Mouse (Mus musculus) embryo, embryonic 9.5 days (tissue): Measurements from ENCODE around the gene Nmnat3.
A peak's percentile ranks its signal among the peaks of the same experiment; 100 is the strongest.
"Not testable (repeated sequence)": the region's sequence is repeated elsewhere in the genome, so short reads cannot be mapped to it uniquely, and the experiment has no call there.

Experiments
- DNase-seq: peaks from one replicate; pipeline ENCODE4 v3.0.0-alpha.2; 2017; ENCODE audit errors: extremely low spot score

Nmnat3 gene

GRCm38 (mm10) chr9:98287135-98287534 is at the start of gene Nmnat3:
TSS of gene Nmnat3 (plus strand) at chr9:98287435.
- not testable (repeated sequence) for DNase-seq

- DNase-seq, result no peak
Measured at GRCm38 (mm10) chr9:98243481-98243880, 43.8 kb upstream of the Nmnat3 start.

- DNase-seq, result peak; percentile 14
Measured at GRCm38 (mm10) chr9:98244223-98244622, 43.0 kb upstream of the Nmnat3 start.

GRCm38 (mm10) chr9:98245226-98245625 is 42.0 kb upstream of the Nmnat3 start:
- no peak for DNase-seq

GRCm38 (mm10) chr9:98246351-98246750 is 40.9 kb upstream of the Nmnat3 start:
- DNase-seq, result no peak

GRCm38 (mm10) chr9:98260210-98260609 is 27.0 kb upstream of the Nmnat3 start:
- no peak for DNase-seq

GRCm38 (mm10) chr9:98261461-98262011 is 25.7 kb upstream of the Nmnat3 start:
- DNase-seq, result peak; percentile 11

- no peak for DNase-seq
Measured at GRCm38 (mm10) chr9:98264916-98265315, 22.3 kb upstream of the Nmnat3 start.

- no peak for DNase-seq
Measured at GRCm38 (mm10) chr9:98272734-98273133, 14.5 kb upstream of the Nmnat3 start.

- DNase-seq, result no peak
Measured at GRCm38 (mm10) chr9:98275080-98275479, 12.2 kb upstream of the Nmnat3 start.

GRCm38 (mm10) chr9:98280162-98280561 is 7.1 kb upstream of the Nmnat3 start:
- DNase-seq, result no peak

- no peak for DNase-seq
Measured at GRCm38 (mm10) chr9:98285606-98286301, 1.5 kb upstream of the Nmnat3 start.

- DNase-seq, result no peak
Measured at GRCm38 (mm10) chr9:98289665-98290064, 2.4 kb downstream of the Nmnat3 start.

GRCm38 (mm10) chr9:98290591-98290990 is 3.4 kb downstream of the Nmnat3 start:
- DNase-seq, result no peak

GRCm38 (mm10) chr9:98296383-98297201 is 9.4 kb downstream of the Nmnat3 start:
- peak; percentile 85 for DNase-seq

- no peak for DNase-seq
Measured at GRCm38 (mm10) chr9:98297234-98297936, 10.2 kb downstream of the Nmnat3 start.

GRCm38 (mm10) chr9:98297937-98298595 is 10.8 kb downstream of the Nmnat3 start:
- no peak for DNase-seq

- DNase-seq, result no peak
Measured at GRCm38 (mm10) chr9:98298761-98299160, 11.5 kb downstream of the Nmnat3 start.

GRCm38 (mm10) chr9:98299235-98299634 is 12.0 kb downstream of the Nmnat3 start:
- no peak for DNase-seq

- DNase-seq, result no peak
Measured at GRCm38 (mm10) chr9:98300582-98300981, 13.3 kb downstream of the Nmnat3 start.

GRCm38 (mm10) chr9:98307011-98307410 is 19.8 kb downstream of the Nmnat3 start:
- no peak for DNase-seq
